Mouse (Mus musculus) gastrocnemius, postnatal 14 days (tissue): Measurements from ENCODE around the gene Bco1. TPM values are rescaled to one million over a fixed set of nuclear protein-coding genes. Genes with fewer than 3 reads are reported as not detected.

Experiments
- DNase-seq: peaks from one replicate; pipeline ENCODE4 v3.0.0; 2021; ENCODE audit warnings: mixed read lengths
- intact Hi-C: fragments of 180-260 bp; cut with DNase I; formaldehyde crosslinking; loops from one replicate; pipeline ENCODE4 v1.15.1; 2025; ENCODE audit warnings: low total_unique reads
- total RNA-seq, 2 experiments: library from RNA; stranded (reverse); gene quantifications; 2 replicates each; pipeline ENCODE4 v1.2.3; 2021

Bco1 gene
- total RNA-seq, 2 experiments from 2014 or later = 0.13 TPM; not detected in 1

DNA sequence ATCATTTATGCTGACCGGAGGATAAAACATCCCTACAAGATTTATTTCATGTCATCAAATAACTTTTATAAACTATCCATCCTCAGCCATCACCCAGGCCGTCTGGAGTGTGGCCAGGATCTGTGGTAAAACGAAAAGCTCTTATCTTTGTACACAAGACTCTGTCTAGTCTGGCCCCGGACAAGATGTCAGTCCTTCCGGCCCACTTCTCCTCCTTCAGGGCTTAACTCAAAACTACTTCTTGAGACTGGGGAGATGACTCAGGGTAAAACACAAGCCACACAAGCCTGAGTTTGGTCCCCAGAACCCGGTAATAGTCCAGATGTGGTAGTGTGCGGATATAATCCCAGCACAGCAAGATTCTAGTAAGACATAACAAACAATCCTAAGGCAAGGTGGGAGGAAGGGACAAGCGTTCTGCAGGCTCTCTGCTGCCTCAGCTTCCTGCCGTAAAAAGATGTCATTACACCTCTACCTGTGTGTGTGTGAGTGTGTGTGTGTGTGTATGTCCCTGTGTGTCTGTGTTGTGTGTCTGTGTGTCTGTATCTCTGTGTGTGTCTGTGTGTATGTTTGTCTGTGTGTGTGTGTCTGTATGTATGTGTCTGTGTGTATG, 12.6 kb upstream of the Bco1 start:
- intact Hi-C loops = no loop called here
- no peak for DNase-seq

DNA sequence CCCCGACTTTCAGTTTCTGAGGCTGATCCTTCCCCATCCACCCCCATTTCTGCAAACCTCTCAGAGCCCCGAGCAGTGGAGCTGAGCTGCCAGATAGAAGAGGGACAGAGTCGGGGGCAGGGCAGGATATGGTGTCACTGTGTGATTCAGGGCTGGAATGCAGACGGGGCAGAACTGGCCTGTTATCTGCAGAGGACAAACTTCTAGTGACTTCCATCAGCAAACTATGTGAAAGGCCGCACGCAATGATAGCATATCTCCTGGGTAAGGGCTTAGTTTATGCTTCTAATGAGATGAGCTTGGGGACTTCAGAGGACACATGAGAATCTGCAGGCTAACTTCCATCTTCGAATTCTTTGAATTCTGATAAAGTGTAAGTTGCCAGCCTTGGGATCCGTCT, 10.1 kb upstream of the Bco1 start:
- intact Hi-C loops = no loop called here
- DNase-seq = no peak

DNA sequence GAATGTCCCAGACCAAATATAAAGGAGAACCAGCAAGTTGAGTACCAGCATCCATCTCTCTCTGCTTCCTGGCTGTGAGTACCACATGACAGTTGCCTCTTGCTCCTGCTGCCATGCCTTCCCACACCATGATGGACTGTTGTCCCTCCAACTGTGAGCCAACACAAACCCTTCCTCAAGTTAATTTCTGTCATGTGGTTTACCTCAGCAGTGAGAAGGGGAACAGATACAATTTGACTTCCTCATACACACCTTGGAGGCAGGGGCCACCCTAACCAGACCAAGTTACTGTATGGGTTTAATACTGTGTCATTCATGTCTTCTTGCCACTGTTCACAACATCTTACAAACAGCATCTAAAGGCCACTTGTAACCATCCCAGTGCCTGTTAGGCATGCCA, 8.6 kb upstream of the Bco1 start:
- no peak for DNase-seq
- intact Hi-C loops = no loop called here

DNA sequence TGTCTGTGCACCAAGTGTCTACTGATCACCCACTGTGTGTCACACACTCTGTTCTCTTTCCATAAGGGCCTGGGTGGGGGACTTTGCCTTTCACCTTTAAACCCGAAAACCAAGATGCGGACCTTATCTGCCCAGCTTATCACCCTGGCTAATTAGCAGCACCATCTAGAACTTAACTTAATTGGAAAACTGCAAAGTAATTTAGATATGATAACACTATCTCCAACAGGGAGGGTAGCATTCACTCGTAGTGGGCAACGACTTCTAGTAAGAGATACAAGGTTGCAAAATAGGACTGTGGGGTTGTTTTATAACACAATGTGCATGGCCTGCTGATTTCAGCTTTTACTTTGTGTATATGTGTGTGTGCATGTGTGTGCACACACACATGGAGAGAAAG, 5.9 kb upstream of the Bco1 start:
- intact Hi-C loops = no loop called here
- no peak for DNase-seq

DNA sequence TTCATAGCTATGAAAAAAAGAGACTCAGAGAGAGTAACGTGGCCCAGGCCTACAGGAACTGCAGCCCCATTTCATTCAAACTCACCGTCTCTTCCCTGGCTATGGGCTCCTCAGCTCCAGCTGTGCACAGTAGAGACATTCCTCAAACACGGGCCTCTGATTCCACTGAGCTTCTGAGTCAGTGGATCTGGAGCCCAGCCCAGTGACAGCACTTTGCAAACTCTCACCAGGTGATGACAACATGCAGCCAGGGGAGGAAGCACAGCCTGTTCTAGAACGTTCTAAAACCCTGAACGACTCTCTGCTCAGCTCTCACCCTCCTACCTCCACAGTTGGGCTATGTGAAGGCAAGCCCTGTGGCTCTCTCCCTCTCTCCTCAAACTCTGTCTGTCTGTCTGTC, 1.6 kb upstream of the Bco1 start:
- peak; percentile 29 for DNase-seq
- intact Hi-C loops = no loop called here

DNA sequence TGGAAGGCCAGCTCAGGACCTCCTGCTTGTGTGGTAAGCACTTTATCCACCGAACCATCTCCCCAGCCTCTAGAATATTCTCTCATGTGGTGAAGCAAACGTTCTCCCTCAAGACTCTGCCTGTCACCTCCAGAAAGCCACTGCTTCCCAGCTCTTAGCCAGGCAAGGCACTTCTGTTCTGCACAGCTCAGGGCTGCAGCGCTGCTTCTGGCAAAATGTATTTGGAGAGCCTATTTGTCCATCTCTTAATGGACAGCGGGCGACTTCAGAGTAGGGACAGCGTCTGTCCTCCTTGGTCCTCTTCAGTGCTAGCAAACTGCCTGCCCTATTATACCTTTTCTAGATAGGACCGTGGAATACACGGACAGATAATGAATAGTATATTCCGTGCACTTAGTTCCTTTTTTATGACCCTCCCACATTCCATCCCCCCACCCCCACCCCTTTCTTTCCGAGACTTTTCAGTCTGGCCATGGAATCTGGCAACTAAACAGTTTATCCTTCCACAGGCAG, 1.5 kb downstream of the Bco1 start:
- no peak for DNase-seq
- intact Hi-C loops = no loop called here

DNA sequence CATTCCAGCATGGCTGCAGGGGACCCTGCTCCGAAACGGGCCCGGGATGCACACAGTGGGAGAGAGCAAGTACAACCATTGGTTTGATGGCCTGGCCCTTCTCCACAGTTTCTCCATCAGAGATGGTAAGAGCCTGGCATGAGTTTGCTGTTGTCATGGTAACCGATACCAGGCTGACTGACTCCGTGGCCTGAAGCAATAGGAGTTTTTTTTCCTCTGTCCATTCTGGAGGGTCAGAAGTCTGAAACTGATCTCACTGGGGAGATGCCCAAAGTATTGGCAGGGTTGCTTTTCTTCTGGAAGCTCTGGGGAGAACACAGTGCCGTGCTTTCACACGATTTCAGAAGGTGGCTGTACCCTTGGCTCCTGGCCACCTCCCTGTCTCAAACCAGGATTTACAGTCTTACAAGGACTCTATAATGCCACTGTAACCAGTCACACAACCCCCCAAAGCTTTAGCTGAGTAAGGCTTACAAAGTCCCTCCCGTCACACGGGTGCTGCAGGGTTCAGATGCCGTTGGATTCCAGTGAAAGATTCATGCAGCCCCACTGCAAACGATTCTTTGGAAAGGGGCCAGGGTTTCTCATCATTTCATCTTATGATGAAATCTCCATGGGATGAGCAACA, 2.0 kb downstream of the Bco1 start:
- intact Hi-C loops = no loop called here
- DNase-seq = no peak

DNA sequence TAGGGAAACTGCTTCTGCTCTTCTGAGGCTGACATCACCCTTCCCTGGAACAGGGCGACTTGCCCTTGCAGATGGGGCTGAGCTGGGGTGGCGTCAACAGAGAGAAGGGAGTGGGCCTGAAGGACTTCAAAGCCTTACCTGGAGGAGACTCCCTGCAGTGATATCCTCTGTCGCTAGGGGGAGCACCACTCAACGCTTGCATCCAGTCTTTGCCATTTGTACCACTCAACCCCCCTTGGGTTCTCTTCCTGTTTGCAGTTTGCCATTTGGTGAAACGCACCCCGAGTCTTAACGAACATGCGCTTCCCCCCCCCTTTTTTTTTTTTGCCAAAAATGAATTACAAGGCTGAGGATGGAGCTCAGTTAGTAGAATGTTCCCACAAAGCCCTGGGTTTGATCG, 11.9 kb downstream of the Bco1 start:
- intact Hi-C loops = loop anchor here (2.0 kb wide), 1 partner anchor 367 kb away; no protein-coding TSS in a partner anchor
- peak; percentile 27 for DNase-seq

DNA sequence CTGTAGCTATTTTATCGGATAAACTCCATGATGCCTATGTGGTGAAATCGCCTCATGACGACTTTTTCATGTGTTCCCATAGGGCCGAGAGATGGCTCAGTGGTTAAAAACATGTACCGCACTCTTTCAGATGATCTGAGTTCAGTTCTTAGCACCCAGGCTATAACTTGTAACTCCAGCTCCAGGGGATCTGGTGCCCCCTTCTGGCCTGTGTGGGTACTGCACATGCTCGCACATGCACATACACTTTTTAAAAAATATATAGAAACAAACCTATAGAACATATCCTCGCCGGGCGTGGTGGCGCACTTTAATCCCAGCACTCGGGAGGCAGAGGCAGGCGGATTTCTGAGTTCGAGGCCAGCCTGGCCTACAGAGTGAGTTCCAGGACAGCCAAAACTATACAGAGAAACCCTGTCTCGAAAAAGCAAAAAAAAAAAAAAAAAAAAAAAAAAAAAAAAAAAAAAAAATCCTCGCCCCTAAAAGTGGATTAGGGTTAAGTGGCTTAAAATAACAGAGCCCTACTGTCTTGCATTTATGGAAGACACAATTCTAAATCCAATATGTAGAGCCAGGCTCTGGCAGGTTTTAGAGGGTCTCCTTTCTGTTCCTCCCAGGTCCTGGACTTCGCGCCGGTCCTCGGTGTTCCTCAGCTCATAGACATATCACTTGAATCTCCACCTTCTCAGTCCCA, 13.5 kb downstream of the Bco1 start:
- intact Hi-C loops = no loop called here

DNA sequence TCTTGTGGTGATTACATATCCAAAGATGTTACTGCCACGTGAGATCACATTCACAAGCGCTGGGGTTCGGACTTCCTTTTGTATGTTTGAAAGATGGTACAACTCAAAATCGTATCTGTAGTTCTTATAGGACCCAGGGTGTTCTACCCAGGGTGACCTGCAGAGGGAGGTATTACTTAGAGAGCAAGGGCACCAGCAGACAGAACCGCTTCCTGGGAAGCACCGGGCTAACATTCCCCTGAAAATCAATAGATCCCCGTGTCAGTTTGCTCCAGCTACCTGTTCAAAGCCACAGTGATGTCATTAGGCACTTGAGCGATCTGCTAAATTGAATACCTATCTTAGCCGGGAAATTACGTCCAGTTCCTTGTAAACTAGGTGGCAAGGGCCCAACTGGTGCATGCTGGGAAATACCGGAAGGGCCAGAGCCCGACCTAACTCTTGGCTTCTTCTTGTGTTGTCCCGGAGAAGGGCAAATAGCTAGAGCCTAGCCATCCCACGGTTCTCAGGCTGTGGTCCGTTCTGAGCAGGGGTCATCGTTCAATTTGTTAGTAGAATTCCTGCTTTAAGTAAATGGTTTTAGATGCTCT, 14.2 kb downstream of the Bco1 start:
- intact Hi-C loops = no loop called here
- peak; percentile 61 for DNase-seq

More for the DNA sequence above, 13.5 kb downstream of the Bco1 start:
- DNase-seq = no peak

DNA sequence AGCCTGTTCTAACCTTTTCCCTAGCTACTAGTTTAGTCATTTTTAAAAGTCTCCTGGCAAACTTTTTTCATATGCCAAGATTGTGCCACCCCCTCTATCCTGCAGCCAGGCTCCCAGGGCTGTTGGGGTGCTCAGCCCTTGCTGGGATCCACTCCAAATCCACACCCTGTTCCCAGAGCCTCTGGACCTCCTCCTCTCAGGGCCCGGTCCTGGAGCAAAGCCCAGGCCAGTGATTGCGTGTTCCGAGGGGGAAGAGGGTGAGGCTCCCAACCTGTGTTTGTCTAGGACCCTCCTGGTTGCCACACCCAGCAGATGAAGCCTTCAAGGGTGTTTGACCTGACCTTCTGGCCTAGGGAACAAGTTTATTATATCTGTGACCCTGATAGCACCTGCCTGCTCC, 16.0 kb downstream of the Bco1 start:
- intact Hi-C loops = no loop called here
- no peak for DNase-seq

DNA sequence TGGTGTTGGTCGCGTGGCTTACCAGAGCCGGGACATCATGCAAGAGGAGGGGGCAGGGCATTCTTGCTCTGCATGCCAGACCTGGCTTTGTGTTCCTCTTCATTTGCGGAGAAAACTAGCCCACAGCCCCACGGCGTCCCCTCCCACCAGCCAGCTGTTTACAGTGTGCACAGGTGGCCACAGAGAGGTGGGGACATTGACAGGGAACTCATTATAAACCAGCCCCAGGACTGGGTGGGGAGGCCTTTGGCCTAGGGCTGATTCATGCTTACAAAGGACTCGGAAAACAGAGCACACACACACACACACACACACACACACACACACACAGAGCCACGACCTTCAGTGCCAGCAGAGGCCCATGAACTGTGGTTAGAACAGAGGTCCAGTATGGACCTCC, 16.6 kb downstream of the Bco1 start:
- intact Hi-C loops = no loop called here

DNA sequence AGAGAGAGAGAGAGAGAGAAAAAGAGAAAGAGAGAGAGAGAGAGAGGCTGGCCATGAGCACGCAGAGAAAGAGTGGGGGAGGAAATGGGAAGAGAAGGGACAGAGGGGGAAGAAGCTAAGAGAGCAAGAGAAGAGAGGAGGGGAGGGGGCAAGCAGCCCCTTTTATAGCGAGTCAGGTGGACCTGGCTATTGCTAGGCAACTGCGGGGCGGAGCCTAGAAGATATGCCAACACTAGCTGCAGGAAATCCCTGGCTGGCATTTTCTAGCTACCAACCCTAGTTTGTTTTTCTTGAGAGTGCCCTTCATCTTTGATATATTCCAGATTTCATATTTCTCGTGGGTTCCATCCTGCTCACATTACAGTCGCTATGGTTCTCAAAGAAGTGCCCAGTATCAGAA, 19.4 kb downstream of the Bco1 start:
- intact Hi-C loops = no loop called here
- no peak for DNase-seq

More for the DNA sequence above, 16.6 kb downstream of the Bco1 start:
- DNase-seq = no peak

DNA sequence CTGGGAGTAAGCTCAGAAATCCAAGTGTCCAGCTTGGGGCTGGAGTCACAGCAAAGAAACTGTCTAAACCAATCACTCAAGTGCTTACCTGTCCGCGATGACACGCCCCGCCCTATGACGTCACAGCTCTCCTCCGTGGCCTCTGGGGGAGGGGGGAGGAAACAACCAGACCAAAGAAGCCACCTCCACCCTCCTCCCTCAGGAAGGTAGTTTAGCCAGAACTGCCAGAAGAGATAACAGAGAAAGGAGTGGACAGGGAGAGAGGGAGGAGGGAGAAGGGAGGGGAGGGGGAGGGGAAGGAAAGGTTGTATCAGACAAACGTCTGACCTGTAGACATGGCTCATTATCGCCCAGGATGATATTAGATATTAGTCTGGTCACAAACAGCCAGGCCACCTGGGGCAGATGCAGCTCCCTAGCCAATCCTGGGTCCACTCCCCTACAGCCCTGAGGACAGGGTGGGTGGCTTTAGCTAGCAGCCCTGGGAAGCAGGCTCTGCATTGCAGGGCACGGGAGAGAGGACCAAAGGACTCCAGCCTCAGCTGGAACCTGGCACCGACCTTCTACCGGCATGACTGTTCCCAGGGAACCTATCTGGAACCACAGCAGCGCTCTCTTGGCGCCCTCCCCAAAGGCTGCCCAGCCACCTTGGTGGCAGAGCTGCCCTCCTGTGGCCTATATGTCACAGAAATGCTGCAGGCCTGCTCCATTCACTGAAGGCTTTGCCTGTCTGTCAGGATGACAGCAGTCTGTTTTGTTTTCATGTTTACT, 20.2 kb downstream of the Bco1 start:
- DNase-seq = no peak

DNA sequence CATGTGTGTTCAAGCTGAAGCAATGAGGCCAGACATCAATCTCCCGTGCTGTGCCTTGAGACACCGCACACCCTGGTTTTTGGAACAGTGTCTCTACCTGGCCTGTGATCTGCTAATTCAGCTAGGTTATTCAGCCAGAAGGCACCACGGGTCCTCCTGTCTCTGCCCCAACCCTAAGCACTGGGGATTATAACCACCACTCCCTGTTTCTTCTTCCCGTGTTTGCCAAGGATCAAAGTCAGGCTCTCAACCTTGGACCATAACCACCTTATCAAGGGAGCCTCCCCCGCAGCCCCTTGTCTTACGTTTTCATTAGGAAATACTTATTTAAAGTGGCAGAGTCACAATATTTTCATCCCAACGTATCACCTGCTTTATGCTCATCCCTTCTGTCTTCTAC, 20.9 kb downstream of the Bco1 start:
- no peak for DNase-seq
- intact Hi-C loops = no loop called here

More for the DNA sequence above, 20.2 kb downstream of the Bco1 start:
- intact Hi-C loops = no loop called here

DNA sequence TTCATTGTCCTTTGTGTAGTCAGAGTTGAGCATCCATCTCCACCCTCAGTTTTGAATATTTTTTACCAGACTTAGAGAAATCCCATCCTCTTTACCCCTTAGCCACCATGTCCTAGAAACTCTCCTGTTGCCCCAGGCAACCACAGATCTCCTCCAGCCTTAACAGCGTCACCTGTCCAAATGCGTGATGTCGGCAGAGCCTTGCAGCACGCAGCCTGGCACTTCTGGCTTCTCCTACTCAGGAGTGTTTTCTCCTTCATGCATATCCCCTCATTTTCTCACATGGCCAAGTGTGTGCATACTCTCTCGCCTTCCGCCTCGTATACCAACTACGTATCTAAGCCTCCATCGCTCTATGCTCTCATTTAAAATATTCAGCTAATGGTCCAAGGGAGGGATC, 22.8 kb downstream of the Bco1 start:
- intact Hi-C loops = no loop called here
- DNase-seq = no peak

DNA sequence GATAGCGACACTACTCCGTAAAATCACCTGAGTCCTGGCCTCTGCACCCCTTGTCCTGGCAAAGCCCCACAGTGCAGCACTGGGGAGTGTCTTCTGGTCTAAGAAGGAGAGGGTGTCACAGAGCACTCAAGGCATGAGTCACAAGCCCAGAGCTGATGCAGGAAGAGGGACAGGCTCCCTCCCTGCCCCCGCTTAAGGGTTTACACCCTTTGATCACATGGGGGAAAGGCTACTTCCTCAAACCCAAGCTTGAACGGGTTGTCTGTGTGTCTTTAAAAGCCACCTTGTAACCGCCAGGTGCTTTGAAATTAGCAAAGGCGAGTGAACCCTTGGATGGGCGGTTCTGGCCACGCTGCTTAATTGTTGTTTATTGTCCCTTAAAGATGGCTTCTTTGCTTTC, 25.6 kb downstream of the Bco1 start:
- intact Hi-C loops = no loop called here
- DNase-seq = no peak

DNA sequence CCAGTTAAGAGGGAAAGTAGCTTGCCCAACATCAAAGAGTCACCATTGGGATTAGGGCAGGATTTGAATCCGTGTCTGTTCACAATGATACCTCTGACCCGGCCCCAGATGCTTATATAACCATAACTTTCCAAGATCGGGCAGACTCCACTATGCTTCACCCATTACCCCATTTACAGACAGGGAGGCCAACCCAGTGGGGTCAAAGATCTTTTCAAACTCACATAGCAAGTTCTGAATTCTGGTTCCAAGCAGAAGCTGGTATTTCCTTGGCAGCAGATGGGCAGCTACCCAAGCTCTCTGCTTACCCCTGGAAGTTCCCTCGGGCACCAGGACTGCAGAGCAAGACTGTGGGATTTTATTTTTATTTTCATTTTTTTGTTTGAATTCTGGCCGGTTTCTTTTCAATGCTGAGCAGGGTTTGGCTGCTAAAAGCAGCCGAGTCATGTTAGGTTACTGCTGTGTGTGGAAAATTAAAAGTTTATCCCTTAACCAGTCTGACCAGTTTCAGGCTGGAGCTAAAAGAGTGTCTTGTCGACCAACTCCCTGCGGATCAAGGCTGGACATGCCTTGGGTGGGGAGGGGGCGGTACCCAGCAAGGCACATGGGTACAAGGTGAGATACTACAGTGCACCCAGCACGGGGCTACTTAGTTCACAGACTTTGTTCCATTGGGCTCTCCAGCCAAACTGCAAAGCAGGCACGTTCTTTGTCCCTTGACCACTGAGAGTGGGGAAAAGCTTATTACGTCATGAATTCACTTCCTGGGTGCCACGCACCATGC, 28.4 kb downstream of the Bco1 start:
- DNase-seq = no peak
- intact Hi-C loops = no loop called here

DNA sequence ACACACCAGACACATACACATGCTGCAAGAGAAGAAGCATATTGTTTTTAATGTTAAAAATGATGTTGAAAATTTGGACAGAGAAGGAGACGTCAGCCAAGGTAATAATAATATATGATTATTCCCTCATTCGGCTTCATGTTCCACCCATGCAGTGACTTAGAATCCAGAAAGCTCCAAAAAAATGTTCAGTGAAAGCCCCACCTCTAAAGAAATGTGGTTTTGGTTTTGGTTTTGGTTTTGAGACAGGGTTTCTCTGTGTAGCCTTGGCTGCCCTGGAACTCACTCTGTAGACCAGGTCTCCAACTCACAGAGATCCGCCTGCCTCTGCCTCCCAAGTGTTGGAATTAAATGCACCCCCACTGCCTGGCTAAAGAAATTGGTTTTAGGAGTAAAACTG, 30.2 kb downstream of the Bco1 start:
- intact Hi-C loops = no loop called here
- DNase-seq = no peak
